Mouse (Mus musculus): ENCODE measurements at regions not wholly inside any gene's neighbourhood (a gene's known extent, or its start where the extent isn't known, plus 50 kb on each side); places are given as distances from the start of the nearest gene placed in this dataset.

GRCm38 (mm10) chr6:50969997-50970396 lies 315.8 kb upstream of the Npvf start:
- no peak for TF ChIP-seq POLR2A (IDR thresholded peaks at IDR 0.05; ENCODE audit: insufficient read depth, low read depth, low read length)
- no peak for TF ChIP-seq CTCF (IDR thresholded peaks at IDR 0.05; ENCODE audit: insufficient read depth, low read depth, low read length)
